Mouse (Mus musculus): ENCODE measurements around the gene Tpd52l2.
A peak's percentile ranks its signal among the peaks of the same experiment; 100 is the strongest.
"Not testable (repeated sequence)": the region's sequence is repeated elsewhere in the genome, so short reads cannot be mapped to it uniquely, and the experiment has no call there.

The Tpd52l2 gene

DNA sequence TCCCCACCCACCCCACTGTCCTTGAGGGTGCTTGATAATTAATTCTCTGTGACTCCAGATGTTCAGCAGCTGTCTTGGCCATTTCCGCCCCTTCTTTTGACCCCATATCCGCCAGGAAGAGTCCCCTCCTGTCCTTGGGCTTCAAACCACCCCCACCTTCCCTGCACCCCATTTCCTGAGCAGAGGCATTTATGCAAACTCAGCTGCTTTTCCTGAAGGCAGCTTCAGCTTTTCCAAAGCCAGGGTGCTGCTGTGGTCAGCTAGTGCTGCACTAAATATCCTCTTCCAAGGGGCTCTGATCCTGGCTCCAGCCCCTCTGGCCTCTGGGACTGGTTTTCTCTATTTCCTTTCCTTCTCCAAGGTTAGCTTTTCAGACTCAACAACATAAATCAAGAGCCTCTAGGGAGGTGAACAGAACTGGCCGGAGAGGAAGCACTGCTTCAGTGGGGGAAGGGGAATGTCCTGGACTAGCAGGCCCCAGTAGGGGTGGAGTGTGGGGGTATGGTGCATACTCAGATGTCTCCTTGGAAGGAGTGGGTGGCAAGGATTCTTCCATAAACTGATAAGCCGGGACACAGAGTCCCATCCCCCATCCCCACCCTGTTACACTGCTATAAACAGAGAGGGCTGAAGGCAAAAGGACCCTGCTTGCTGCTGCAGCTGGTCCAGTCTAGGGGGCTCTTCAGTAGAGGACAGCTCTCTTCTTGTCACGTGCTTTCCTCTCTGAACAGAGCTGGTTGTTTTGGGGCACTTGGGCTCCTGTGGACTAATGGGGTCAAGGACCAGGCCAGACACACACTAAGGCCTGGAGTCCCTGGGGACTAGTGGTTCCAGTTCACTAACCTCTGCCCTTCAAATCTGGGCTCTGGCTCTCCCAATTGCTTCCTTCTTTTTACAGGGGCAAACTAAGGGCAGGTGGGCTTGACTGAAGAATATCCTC is 9.3 kb upstream of the Tpd52l2 start:
- no peak for DNase-seq (ENCODE audit: low spot score)

DNA sequence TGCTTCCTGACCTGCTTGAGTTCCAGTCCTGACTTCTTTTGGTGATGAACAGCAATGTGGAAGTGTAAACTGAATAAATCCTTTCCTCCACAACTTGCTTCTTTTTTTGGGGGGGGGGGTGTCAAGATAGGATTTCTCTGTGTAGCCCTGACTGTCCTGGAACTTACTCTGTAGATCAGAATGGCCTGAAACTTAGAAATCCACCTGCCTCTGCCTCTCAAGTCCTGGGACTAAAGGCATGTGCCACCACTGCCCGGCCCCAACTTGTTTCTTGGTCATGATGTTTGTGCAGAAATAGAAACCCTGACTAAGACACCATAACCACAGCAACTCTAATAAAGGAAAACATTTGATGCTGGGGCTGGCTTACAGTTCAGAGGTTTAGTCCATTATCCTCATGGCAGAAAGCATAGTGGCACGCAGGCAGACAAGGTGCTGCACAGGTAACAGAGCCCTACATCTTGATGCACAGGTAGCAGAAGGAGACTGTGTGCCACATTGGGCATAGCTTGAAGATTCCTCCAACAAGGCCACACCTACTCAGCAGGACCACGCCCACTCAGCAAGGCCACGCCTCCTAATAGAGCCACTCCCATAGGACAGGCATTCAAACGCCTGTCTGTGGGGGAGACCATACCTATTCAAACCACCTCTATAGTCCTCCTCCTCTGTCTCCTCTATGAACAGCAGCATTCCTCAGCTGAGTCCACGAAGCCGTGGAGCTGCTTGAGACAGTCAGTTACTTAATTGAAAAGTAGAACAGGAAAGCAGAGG is 5.3 kb upstream of the Tpd52l2 start:
- no peak for DNase-seq (ENCODE audit: low spot score)

DNA sequence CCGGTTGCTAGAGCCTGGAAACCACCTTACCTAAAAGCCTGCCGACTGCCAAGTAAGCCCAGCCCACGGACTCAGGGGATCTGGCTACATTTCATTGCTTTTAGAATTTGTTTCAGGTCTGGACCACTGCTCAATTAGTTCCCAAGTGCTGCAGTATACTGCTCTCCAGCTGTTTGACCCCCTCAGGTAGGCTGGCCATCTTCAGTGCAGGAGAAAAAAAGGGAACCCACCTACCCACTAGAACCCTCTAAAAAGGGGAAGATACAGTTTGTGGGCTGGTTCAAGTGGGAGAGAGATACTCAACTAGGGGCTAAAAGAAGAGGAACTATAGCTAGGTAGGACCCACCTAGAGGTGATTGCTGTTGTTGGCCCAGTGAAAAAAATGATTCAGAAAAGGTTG is 4.7 kb upstream of the Tpd52l2 start:
- DNase-seq (ENCODE audit: low spot score) = no peak

DNA sequence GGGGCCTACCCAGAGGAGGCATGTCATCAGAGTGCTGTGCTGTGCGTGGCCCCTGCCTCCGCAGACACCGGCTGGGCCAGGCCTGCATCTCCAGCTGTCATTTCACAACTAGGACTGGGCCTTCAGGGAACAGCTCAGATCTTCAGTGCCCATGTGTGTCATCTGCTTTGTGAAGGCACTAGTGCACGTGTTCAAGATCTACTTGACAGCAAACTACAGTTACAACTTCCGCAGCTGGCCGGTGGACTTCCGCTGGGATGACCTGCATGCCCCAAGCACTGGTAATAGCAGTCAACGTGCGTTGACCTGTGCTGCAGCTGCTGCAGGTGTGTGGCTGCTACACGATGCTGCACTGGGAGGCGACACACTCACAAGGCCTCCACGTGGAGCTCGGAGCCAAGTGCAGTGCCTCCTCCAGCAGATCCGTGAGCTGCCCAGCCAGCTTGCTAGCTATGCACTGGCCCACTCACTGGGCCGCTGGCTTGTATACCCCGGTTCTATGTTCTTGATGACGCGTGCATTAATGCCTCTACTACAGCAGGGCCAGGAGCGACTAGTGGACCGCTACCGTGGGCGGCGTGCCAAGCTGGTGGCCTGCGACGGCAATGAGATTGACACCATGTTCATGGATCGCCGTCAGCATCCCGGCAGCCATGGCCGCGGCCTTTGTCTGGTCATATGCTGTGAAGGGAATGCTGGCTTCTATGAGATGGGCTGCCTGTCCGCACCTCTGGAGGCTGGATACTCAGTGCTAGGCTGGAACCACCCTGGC is 3.6 kb upstream of the Tpd52l2 start, which contains the start of gene Abhd16b:
Gene Abhd16b, plus strand, starts transcription at position 51 of the 772 bp plus-strand sequence.
- DNase-seq (ENCODE audit: low spot score) = no peak

DNA sequence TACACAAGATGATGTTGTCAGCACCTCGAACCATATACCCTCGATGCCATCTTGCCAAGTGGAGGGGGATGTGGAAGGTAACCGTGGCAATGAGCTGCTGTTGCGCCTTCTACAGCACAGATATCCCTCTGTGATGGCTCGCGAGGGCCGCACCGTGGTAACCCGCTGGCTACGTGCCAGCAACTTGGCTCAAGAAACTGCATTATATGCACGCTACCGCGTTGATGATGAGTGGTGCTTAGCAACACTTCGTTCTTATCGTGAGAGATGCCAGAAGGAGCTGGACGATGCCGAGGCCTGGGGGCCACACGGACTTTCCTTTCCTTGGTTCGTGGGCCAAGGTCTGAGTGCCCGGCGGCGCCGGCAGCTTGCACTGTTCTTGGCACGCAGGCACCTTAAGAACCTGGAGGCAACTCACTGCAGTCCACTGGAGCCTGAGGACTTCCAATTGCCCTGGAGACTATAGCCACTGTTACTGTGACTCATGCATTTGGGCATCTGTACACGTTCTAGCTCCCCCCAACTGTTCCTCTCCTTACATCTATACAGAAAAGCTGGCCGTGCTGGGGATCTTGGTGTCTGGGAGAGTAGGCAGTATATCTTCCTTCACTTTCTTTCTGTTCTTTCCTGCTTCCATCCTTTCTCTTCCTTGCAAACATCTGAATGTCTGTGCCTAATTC is 2.5 kb upstream of the Tpd52l2 start:
- DNase-seq (ENCODE audit: low spot score) = no peak

DNA sequence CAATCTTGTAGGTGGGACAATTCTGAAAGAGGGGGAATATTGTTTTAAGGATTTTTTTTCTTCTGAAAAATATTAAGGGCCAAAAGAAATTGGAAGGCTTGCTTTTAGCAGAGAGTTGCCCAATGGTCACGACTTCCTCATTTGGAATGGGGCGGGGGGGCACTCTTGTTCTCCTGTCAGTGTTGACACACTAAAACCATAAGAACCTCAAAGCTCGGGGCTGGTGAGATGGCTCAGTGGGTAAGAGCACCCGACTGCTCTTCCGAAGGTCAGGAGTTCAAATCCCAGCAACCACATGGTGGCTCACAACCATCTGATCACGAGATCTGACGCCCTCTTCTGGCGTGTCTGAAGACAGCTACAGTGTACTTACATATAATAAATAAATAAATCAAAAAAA is 1.1 kb upstream of the Tpd52l2 start:
- DNase-seq (ENCODE audit: low spot score) = not testable (repeated sequence)

DNA sequence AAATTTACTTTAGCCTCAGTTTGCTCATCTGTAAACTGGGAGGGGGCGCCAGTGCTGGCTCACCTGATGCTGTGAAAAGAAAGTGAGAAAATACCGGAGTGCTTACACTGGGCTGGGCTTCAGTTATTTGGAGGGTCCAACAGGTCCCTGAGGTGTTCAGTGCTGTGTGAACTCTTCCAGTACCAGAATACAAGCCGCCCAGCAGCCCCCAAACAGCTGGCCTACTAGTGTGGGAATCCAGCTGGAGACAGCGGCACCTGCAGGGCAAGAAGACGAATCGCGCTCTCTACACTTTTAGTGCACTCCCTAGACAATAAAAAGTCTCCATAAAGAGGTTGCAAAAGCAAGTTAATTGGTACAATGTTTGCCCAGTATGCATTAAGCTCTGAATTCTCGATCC is 661 bp upstream of the Tpd52l2 start:
- DNase-seq (ENCODE audit: low spot score) = peak; percentile 33

DNA sequence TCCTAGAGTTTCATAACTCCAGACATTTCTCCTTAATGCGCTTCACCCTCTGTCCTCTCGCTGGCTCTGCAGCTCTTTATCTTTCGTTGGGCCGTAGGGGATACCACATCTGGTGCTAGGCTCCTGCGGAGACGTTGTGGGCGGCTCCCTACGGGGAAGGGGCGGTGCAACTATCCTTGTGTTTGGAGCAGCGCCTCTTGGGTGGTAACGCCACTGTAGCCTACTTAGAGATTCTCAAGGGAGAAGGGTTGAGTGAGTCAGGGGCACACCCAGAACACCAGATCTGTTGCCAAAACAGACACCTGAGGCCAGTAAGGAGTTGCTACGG is 570 bp downstream of the Tpd52l2 start:
- DNase-seq (ENCODE audit: low spot score) = no peak

DNA sequence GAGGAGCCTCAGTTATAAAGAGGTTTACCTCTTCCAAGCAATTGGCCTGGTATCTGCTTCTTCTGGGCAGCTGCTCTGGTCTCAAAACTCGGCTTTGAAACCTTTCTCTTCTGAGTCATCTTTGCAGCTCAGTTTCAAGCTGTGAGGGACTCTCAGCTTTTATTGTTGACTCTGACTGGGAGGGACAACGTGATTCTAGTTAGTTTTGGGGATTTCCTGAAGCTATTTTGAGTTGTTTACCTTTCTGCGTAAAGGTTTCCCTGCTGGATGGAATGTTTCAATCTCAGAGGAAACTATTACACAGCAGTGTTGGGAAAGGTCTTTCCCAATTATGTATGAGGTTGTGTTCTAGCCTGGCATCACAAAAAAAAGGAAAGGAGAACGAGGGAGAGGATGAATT is 1.7 kb downstream of the Tpd52l2 start:
- DNase-seq (ENCODE audit: low spot score) = no peak

DNA sequence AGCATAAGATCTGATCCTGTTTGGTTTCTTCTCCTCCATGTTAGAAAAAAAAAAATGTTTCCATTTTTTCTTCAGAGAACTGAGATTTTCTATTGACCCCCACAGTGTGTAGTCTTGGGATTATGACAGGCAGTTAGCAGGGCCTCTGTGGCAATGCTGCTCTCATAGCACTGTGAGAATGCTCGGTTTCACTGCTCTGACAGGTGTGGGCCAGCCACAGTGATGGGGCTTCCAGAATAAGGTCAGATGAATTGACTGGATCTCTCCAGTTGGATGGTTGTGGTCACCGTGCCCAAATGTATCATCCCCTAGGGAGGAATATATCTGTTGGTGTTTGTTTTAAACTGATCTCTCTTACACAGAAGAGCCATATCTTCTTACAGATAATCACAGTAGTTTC is 12.2 kb downstream of the Tpd52l2 start:
- DNase-seq (ENCODE audit: low spot score) = no peak

DNA sequence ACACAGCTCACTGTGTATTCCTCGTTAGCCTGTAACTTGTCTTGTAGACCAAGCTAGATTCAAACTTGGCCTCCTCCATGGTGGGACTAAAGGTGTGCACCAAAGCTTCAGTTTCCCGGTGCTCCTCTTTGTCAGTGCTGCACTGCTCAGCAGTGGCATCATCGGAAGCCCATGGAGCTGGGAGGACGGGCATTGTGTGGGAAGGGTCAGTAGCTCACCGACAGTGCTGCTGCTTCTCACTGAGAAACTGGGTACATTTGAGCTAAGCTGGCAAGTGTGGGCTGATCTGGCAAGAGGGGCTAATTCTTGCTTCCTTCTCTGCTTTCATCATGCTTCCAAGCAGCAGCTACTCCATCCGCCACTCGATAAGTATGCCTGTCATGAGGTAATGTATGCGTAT is 14.3 kb downstream of the Tpd52l2 start:
- no peak for DNase-seq (ENCODE audit: low spot score)

DNA sequence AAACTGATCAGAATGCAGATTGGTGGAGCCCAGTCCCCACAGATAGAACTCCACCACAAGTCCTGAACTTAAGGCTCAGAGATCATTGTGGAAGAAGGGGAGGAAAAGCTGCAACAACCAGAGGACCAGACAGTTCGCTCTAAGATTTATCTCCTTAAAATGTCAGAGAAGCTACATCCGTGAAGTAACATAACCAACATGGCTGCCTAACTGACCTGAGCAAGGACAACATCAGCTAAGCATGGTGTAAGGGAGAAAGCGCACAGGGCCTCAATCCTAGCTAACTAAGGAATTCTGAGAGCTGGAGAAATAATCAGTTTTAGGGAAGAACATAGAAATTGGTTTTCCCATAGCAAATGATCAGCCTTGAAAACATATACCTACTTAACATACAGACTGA is 22.3 kb downstream of the Tpd52l2 start:
- no peak for DNase-seq (ENCODE audit: low spot score)

DNA sequence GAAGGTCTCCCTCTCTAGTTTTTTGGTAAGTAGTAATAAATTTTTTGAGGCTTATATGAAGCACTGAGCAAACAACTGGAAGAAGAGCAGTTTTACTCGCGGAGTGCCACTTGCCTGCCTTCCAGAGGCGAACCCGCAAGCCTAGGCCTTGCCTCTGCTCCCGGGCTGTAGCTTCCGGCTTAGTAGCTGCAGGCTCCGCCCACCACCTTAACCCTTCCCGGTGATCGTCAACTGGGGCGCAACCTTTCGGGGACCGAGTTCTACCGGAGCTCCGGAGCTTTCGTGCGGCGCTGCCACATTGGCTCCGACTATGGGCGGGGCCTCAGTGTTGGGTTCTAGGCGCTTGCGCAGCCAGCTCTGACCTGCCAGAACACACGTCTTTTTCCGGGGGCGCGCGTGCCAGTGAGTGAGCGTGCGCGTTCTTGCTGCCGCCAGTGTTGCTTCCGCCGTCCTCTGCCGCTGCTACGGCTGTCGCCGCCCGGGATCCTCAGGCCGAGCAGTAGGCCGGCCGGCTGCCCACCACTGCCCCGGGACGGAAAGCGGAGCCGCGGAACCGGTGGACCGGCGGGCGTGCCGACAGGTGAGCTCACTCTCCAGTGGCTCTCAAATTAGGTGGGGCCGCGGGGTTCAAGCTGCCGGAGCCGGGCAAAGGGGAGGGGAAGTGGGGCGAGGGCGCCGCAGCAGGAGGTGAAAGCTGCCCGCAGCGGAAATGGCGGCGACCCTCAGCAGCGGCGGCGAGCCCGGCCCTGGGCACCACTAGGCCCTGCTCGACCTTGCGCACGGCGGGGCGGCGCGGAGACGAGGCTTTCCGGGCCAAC is 23.4 kb downstream of the Tpd52l2 start, which contains the start of gene Dnajc5:
Gene Dnajc5, plus strand, starts transcription at position 368 of the 818 bp plus-strand sequence.
- DNase-seq (ENCODE audit: low spot score) = peak; percentile 92

DNA sequence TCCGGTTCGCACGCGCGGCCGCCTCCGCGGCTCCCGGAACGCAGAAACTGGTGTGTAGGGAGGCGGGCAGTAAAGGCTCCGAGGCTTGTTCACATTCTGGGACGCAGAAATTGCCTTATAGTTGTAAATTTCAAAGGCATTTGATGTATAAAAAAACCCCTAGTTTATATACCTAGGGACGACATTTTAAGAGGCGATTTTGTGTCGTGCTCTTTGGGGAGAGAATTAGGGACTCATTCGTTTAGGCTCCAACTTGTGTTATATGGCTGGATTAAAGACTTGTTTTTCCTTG is 23.9 kb downstream of the Tpd52l2 start:
- DNase-seq (ENCODE audit: low spot score) = no peak

DNA sequence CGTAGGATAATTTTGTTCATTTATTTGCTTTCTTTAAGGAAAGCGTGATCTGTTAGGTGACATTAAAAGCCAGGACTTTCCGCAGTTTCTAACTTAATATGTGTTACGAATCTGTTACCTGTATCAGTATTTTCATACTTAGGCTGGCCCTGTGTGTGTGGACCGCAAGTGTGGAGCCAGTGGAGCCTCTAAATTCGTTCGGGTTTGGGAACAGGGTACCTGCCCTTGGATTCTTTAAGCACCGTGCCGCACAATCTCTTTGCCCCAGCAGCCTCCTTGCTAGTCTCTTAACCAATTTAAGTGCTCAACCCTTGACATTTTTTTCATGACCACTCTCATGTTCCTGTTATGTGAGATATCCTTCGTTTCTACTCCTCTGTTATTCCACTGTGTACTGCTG is 24.5 kb downstream of the Tpd52l2 start:
- no peak for DNase-seq (ENCODE audit: low spot score)

DNA sequence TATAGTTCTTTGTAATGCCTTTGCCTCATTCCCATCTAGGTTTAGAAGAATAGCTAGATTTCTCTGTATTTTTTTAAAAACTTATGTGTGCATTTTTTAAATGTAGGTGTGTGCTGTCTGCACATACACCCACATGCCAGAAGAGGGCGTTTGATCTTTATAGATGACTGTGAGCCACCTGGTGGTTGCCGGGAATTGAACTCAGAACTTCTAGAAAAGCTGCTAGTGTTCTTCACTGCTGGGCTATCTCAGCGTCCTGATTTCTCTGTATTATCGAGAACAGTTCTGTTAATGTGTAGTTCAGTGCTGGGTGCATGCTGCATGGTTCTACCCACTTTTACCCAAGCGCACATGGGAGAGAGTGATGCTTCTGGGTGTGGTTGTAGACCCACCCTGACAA is 25.9 kb downstream of the Tpd52l2 start:
- no peak for DNase-seq (ENCODE audit: low spot score)

DNA sequence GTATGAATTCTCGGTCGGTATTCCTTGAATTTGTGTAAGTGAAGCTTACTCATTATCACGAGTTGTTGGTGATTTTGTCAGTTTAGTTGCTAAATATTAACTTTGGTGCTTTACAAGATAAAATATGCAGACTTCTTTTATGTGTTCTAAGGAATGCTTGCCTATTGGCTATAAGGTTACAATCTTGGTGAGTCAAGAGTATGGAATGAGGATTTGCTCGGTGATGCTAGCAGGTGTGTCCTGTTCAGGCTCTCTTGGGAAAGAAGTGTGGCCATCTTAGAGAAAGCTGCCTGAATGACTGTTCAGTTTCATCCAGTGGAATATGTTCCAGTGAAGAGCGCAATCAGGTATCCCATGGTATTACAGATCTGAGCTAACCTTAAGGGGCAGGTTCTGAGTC is 28.6 kb downstream of the Tpd52l2 start:
- no peak for DNase-seq (ENCODE audit: low spot score)

DNA sequence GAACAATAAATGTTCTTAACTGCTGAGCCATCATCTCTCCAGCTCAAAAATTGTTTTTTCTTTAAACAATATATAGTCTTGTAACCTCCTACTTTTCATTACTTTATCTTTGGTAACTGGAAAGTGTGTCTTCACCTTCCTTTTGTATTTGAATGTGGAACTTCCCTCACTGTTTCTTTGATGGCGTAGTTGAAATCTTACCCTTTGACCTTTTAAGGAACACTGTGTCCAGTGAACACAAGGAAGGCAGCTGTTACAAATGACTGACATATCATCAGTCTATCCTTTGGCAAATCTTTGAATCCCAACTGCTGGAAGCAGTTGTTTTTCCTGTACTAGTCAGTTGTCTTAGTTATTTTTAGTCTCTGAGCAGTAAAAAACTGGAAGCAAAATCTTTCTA is 32.1 kb downstream of the Tpd52l2 start:
- no peak for DNase-seq (ENCODE audit: low spot score)

DNA sequence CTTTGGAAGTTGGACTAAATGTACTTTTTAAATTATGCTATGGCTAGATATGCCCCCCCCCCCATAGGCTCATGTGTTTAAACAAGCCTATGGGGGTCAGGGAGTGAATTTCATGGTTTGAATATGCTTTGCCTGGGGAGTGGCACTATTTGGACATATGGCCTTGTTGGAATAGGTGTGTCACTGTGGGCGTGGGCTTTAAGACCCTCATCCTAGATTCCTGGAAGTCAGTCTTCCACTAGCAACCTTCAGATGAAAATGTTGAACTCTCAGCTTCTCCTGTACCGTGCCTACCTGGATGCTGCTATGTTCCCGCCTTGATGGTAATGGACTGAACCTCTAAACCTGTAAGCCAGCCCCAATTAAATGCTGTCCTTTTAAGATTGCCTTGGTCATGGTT is 35.6 kb downstream of the Tpd52l2 start:
- no peak for DNase-seq (ENCODE audit: low spot score)

DNA sequence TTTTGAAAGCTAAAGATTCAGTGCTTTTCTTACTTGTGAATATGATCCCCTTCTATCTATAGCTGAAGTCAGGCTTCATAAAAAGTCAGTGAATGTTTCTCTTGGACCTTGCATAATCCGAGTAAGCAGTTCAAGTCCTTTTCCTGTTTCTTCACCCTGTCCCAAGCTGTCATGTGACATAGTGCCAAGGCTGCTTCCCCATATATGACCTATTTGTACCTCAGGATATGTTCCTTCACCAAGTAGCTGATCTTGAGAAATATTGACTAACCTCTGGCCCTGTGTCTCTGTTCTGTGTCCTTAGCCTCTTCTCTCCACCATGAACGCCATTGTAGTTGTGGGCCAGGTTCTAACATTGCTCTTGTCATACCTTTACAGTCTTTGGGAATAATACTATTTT is 39.5 kb downstream of the Tpd52l2 start:
- no peak for DNase-seq (ENCODE audit: low spot score)

DNA sequence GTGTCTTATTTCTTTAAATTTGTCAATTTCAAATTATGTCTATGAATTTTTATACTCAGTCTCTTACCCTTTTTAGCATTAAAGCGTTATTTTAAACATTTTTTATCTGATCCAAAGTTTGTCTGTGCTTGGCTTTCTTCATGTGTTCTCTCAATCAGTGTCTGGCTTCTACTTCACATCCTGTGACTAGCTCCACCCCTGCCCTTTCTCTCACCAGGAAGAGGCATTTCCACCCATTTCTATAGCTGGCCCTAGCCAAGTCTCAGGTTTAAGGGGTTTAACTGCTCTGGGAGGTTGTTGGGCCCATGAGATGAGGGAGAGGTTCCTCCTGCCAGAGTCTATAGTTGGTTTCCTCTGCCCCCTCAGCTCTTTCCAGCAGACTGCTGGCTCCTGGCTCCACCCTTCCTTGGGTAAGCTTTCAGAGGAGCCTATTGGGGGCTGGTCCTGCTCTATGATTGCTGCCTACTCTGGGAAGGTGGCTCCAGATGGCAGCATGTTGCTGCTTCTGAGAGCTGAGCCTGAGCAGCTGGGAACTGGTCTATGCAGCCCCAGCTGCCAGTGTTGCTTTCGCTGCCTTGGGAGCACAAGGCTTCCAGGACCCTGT is 40.6 kb downstream of the Tpd52l2 start:
- peak; percentile 48 for DNase-seq (ENCODE audit: low spot score)
